Mouse (Mus musculus) lung, embryonic 14.5 days (tissue): ENCODE data around the gene Ntf5. TPM values are rescaled to one million over a fixed set of nuclear protein-coding genes. Genes with fewer than 3 reads are reported as not detected.

Source experiments
- ATAC-seq: fragments of 200-750 bp; cut with Nextera tagmentation; 2 replicates; pipeline ENCODE4 v1.8.0; 2017; ENCODE audit warnings: mild to moderate bottlenecking, moderate TSS enrichment, moderate library complexity; ENCODE audit not compliant: insufficient read depth
- DNase-seq: peaks from one replicate; pipeline ENCODE4 v3.0.0-alpha.2; 2015
- H3K27ac ChIP-seq: fragments of 300-500 bp; sonication (generic); 2 replicates; pipeline ENCODE4 v1.5.1; 2014; ENCODE audit warnings: low read depth, mild to moderate bottlenecking, moderate library complexity
- H3K27me3 ChIP-seq: fragments of 300-500 bp; sonication (generic); 2 replicates; pipeline ENCODE4 v1.6.1; 2014; ENCODE audit warnings: low read length, control low read depth; ENCODE audit not compliant: insufficient read depth
- H3K36me3 ChIP-seq: fragments of 300-500 bp; sonication (generic); 2 replicates; pipeline ENCODE4 v1.6.1; 2014; ENCODE audit warnings: control low read depth; ENCODE audit not compliant: insufficient read depth
- H3K4me1 ChIP-seq: fragments of 300-500 bp; sonication (generic); 2 replicates; pipeline ENCODE4 v1.6.1; 2014; ENCODE audit warnings: antibody characterized with exemption, control low read depth; ENCODE audit not compliant: insufficient read depth
- H3K4me2 ChIP-seq: fragments of 300-500 bp; sonication (generic); 2 replicates; pipeline ENCODE4 v1.6.1; 2014; ENCODE audit warnings: mild to moderate bottlenecking
- H3K4me3 ChIP-seq: fragments of 300-500 bp; sonication (generic); 2 replicates; pipeline ENCODE4 v1.5.1; 2014; ENCODE audit warnings: low read depth, low read length
- H3K9ac ChIP-seq: fragments of 300-500 bp; sonication (generic); 2 replicates; pipeline ENCODE4 v1.6.1; 2014
- H3K9me3 ChIP-seq: fragments of 300-500 bp; sonication (generic); 2 replicates; pipeline ENCODE4 v1.6.1; 2016; ENCODE audit warnings: low read depth, low read length, control low read depth
- CTCF ChIP-seq: IDR thresholded peaks from 2 replicates; pipeline ENCODE4 v1.5.1; 2016; ENCODE audit warnings: antibody characterized with exemption, low read depth
- WGBS: fragments of 180-500 bp; shearing (Covaris S2); extraction: QIAGEN DNeasy Blood & Tissue Kit; methylation state at CpG from one replicate; pipeline ENCODE4 v1.1.7; 2014; 5-methylcytosine and 5-hydroxymethylcytosine counted together
- polyA plus RNA-seq: library from polyadenylated mRNA; unstranded; fragments of >200 nt; fragmentation: Nextera tagmentation; extraction: Ambion mirVana; gene quantifications from 2 replicates; pipeline ENCODE4 v1.2.1, GENCODE M21; 2014

The Ntf5 gene
- 1.9 and 2.2 TPM in 2 replicates for polyA plus RNA-seq

DNA sequence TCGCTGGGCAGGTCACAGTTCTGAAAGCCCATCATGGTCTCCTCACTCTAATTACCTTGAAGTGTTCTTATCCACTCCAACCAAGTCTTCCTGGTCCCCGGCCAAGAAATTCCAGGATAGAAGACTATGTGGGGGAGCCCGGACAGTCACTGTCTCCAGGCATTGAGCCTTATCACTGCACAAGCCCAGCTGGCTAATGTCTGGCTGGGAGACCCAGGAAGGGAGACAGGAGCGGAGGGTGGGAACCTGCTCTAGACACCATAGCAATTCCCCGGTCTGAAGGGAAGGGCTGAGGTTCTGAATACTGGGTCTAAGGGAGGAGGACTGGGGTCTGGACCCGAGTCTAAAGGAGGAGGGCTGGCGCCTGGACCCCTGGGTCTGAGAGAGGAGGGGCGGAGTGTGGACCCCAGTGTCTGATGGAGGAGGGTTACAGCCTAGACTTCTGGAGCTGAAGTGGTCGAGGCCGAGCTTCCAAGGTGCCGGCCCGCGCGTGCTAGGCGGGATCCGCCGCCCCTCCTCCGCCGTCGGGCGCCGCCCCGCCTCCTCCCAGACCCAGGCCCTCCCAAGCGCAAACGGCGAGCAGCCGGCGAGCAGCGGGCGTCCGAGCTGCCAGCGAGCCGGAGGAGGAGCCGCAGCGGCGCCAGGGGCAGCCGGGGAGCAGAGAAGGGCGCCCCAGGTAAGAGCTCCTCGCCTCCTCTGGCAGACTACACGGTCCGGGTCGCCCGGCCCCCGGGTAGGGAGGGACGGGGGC lies at the start of gene Ntf5:
Gene Ntf5, plus strand, starts transcription at position 583 of the 751 bp plus-strand sequence.
- peak within 1 kb of the TSS; percentile 72 for H3K27ac ChIP-seq
- peak within 1 kb of the TSS; percentile 56 for H3K9ac ChIP-seq
- 1% methylated on average over 45 of the region's 45 CpGs for WGBS
- peaks cover 74% of the 10 kb centered on the region for H3K27me3 ChIP-seq
- ATAC-seq: peak; percentile 67
- peak; percentile 76 for DNase-seq
- no peak for TF ChIP-seq CTCF
- peaks cover 13% of the 10 kb centered on the region; the same call in 1 of the 2 replicates for H3K4me1 ChIP-seq
- no peaks in the 10 kb centered on the region for H3K9me3 ChIP-seq
- H3K4me3 ChIP-seq: peak within 1 kb of the TSS; percentile 54
- H3K4me2 ChIP-seq: peak within 1 kb of the TSS; percentile 90
- H3K36me3 ChIP-seq: no peaks in the 10 kb centered on the region

DNA sequence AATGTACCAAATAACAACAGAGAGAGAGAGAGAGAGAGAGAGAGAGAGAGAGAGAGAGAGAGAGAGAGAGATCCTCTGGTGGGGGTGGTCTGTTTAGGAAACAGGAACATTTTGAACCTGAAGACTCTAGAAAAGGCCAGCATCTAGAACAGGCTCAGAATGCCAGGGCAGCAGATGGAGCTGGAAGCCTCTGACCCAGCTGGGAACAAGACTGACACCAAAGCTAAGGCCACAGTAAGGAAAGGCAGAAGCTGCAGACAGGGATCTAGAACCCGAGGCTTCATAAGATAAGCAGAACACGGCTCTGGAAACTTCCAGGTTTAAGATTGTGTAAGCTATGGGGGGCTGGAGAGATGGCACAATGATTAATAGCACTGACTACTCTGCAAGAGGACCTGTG lies 49.5 kb upstream of the Ntf5 start:
- Histone ChIP-seq H3K9me3 (no peaks in the 10 kb centered on the region), H3K4me1 (peaks cover 14% of the 10 kb centered on the region; the same call in 1 of the 2 replicates), H3K4me2 (no peak overlapping the region), H3K9ac (no peak overlapping the region), H3K27me3 (peaks cover 62% of the 10 kb centered on the region), H3K27ac (no peak overlapping the region), H3K36me3 (no peaks in the 10 kb centered on the region), H3K4me3 (no peak overlapping the region)
- DNase-seq: no peak
- ATAC-seq: no peak
- WGBS: 65% methylated on average over 2 of the region's 2 CpGs
- no peak for TF ChIP-seq CTCF

DNA sequence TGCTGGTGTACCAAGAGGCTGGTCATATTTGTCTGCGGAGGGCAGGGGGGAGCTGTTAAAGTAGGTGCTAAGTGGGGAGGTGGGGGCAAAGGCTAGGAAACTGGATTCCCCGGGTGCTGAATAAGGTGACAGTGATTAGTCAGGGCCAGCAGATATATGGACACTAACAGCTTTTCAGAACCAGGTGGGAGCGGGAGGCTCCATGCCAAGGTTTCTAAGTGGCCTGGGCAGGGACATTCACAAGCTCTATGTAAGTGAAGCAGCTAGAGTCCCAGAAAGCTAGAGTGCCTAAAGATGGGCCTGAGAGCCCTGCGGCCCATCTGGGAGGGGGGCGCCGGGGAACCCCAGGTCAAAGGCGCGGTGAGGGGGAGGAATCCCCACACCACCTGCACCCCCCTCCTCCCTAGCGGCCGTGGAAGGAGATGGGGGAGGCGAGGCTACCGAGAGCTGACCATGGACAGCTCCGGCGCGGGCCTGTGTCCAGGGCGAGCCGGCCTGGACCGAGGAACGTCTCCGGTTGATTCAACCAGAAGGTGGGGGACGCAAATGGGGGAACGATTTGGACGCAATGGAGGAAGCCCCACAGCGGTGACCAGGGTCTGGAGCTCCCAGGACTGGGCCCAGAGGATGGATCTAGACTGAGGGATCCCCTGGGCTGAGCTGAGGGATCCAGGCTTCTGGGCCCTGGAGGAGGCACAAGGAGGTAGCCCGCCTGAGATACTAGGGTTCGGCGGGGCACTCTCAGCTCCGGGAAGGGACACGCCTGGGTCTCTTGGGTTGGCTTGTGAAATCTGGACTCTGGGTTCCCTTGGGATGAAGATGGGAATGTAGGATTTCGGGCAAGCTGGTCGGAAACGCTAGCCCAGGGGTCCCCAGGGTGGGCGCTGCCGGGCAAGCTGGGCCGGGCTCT lies 47.5 kb upstream of the Ntf5 start:
- DNase-seq (peak; percentile 71), ATAC-seq (no peak)
- 0 out of 2 replicates have a peak, but pooled peaks have one; percentile 15 for TF ChIP-seq CTCF
- Histone ChIP-seq H3K4me2 (peak overlapping the region; percentile 98), H3K27me3 (peaks cover 66% of the 10 kb centered on the region), H3K9me3 (no peaks in the 10 kb centered on the region), H3K36me3 (no peaks in the 10 kb centered on the region), H3K9ac (peak overlapping the region; percentile 60), H3K4me1 (peaks cover 14% of the 10 kb centered on the region; the same call in 1 of the 2 replicates), H3K4me3 (peak overlapping the region; percentile 57), H3K27ac (no peak overlapping the region)
- 4% methylated on average over 33 of the region's 35 CpGs for WGBS

DNA sequence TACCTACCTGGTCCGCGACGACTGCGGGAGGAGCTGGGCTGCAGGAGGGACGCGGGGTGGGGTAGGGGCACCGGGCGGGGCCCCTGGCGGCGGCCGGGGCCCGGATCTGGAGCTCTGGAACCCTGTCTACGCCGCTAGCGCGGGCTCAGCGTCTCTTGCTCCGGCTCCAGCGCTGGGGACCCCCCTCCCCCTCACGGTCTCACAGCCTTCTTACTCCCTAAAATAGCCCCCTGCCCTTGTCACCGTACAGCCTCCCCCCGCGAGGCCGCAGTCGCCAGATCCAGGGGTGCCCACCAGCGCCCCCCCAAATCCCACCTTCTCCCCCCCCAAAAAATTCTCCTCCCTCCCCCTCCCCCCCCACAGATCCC lies 46.9 kb upstream of the Ntf5 start, which contains the start of gene Ppfia3:
Gene Ppfia3, minus strand, starts transcription at position 368 of the 368 bp plus-strand sequence.
- Histone ChIP-seq H3K9ac (peak within 1 kb of the TSS; percentile 60), H3K36me3 (no peaks in the 10 kb centered on the region), H3K4me1 (peaks cover 13% of the 10 kb centered on the region; the same call in 1 of the 2 replicates), H3K9me3 (no peaks in the 10 kb centered on the region), H3K27ac (peak within 1 kb of the TSS; percentile 34; the same call in 1 of the 2 replicates), H3K4me2 (peak within 1 kb of the TSS; percentile 98), H3K27me3 (peaks cover 60% of the 10 kb centered on the region), H3K4me3 (peak within 1 kb of the TSS; percentile 57)
- DNase-seq: peak; percentile 52
- peak; percentile 21; the same call in 1 of the 2 replicates for ATAC-seq
- no peak for TF ChIP-seq CTCF
- under 1% methylated on average over 26 of the region's 26 CpGs for WGBS

DNA sequence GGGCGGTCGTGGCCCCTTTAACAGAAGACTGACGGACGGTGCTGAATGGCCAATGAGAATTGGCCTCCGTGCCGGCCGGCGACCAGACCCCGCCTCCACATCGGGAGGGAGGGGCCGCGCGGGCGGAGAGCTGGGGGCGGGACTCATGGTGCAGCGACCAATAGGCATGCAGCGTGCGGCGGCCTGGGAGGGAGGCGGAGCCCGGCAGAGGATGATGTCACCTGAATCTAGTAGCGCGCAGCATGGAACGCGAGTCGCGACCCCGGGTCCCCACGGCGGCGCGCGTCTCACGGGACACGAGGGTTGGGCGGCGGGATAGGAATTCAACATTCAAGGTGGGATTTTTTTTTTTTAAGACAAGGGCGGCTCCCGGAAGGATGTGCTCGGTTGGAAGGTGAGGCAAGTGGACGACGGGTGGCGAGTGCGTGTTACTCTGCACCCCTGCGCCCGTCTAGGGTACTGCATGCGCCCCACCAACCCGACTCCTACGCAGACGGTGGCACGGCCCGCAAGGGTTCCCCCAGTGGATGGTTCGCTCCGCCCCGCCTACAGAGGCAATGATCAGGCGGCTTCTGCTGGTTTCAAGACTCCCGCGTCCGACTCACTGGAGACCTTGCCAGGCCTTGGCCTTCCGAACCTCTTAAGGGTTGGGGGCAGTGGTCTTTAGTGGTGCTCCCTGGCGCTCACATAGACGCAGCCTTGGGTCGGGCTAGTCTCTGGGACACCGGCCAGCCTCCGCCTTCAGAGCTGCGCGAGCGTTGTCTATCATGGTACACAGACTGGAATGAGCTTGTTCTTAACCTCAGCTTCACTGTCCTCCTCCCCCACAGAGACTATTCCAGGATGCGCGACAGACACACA lies 46.2 kb upstream of the Ntf5 start:
- Histone ChIP-seq H3K4me2 (peak overlapping the region; percentile 98), H3K36me3 (peaks cover 3% of the 10 kb centered on the region; the same call in 1 of the 2 replicates), H3K27me3 (peaks cover 54% of the 10 kb centered on the region), H3K4me1 (peaks cover 7% of the 10 kb centered on the region; the same call in 1 of the 2 replicates), H3K9me3 (no peaks in the 10 kb centered on the region), H3K4me3 (peak overlapping the region; percentile 57), H3K27ac (peak overlapping the region; percentile 34; the same call in 1 of the 2 replicates), H3K9ac (peak overlapping the region; percentile 50)
- DNase-seq (peak; percentile 98), ATAC-seq (peak; percentile 81)
- peak; percentile 90 for TF ChIP-seq CTCF
- WGBS: under 1% methylated on average over 68 of the region's 70 CpGs

DNA sequence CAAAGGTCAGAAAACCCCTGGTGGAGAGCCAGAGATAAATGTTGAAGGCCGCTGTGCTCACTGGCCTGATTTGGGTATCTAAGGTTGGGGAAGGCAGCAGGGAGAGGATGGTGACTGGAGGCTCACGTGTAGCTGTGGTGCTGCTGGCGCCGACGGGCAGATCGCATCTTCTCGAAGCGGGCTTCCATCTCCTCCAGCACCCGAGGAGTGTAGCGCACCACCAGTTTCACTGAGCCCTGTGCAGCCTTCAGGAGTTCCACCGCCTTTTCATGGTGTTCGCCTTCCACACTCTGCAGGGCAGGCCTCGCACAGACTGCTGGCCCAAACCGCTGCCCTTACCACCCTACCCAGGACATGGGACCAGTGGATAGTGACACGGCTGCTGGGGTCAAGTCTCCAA lies 45.3 kb upstream of the Ntf5 start:
- H3K36me3 ChIP-seq: peaks cover 13% of the 10 kb centered on the region
- peaks cover 7% of the 10 kb centered on the region; the same call in 1 of the 2 replicates for H3K4me1 ChIP-seq
- peaks cover 45% of the 10 kb centered on the region for H3K27me3 ChIP-seq
- no peak for DNase-seq
- TF ChIP-seq CTCF: no peak
- peak overlapping the region; percentile 57; the same call in 1 of the 2 replicates for H3K4me3 ChIP-seq
- peak overlapping the region; percentile 98; the same call in 1 of the 2 replicates for H3K4me2 ChIP-seq
- H3K9ac ChIP-seq: 0 out of 2 replicates have a peak overlapping the region, but pooled peaks have one; percentile 50
- no peak for ATAC-seq
- WGBS: 78% methylated on average over 15 of the region's 15 CpGs
- H3K9me3 ChIP-seq: no peaks in the 10 kb centered on the region
- no peak overlapping the region for H3K27ac ChIP-seq
